In the genomic region with DNA sequence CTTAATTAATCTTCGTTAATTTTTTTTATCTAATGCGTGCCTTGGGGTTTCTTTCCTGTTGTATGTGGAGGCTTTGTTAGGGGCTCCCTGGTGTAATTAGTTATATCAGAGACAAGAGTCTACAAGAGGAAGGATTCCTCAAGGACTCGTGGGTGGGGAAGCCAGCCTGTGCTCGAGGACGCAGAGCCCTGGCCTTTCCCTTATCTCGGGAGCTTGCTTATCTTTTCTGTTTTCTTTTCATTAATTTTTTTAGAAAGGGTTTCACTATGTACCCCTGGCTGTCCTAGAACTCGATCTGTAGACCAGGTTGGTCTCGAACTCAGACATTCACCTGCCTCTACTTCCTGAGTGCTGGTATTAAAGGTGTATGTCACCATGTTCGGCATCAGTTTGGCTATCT, we compare ENCODE assay signal across 29 mouse cellular contexts. TPM values are rescaled to one million over a fixed set of nuclear protein-coding genes. Genes with fewer than 3 reads are reported as not detected.
DNase-seq lines count a peak whose midpoint lies in the region; ATAC-seq lines count a peak whose summit lies in the region.
"Had no signal": no experiment of that assay in that cellular context is flagged by ENCODE, and none has a peak within 500 bp of the region (broad histone marks: within the 10 kb centered on the region; RNA-seq: fewer than 3 reads in every experiment).

No protein-coding gene starts in this region.

- peak overlapping the region; percentile 46 for H3K4me2 ChIP-seq in liver, embryonic 13.5 days
- H3K4me2 ChIP-seq: embryonic facial prominence, embryonic 15.5 days; forebrain, embryonic 12.5 days; hindbrain, embryonic 14.5 days; intestine, embryonic 15.5 days; midbrain, embryonic 12.5 days had no signal

- H3K27ac ChIP-seq in liver, embryonic 13.5 days, result peak overlapping the region; percentile 93
- H3K27ac ChIP-seq: embryonic facial prominence, embryonic 15.5 days; forebrain, embryonic 12.5 days; hindbrain, embryonic 14.5 days; intestine, embryonic 15.5 days; left cerebral cortex, adult 2 months; midbrain, embryonic 12.5 days had no signal

- H3K27me3 ChIP-seq in liver, embryonic 13.5 days, result peaks cover 10% of the 10 kb centered on the region; the same call in 1 of the 2 replicates
- H3K27me3 ChIP-seq: embryonic facial prominence, embryonic 15.5 days; intestine, embryonic 15.5 days had no signal

- no peaks in the 10 kb centered on the region for H3K9me3 ChIP-seq in liver, embryonic 13.5 days (replicated peaks)
- H3K9me3 ChIP-seq: embryonic facial prominence, embryonic 15.5 days; forebrain, embryonic 12.5 days; intestine, embryonic 15.5 days; midbrain, embryonic 12.5 days had no signal

- WGBS in liver, embryonic 13.5 days (ENCODE audit: insufficient replicate concordance), result 20% methylated on average over 9 of the region's 9 CpGs

- DNase-seq in adrenal gland, postnatal 10 days, result peak; percentile 13
- no peak for DNase-seq in adrenal gland, postnatal 4 days (ENCODE audit: low spot score in 2 of 2)
- DNase-seq in ovary, adult 18-20 months (ENCODE audit: low spot score), result peak; percentile 42
- no peak for DNase-seq in ovary, postnatal 10 days (ENCODE audit: low spot score)
- no peak for DNase-seq in liver, embryonic 13.5 days
- DNase-seq in left cerebral cortex, adult 18-20 months (ENCODE audit: low spot score in 2 of 2), result no peak
- DNase-seq in embryo, embryonic 10 days (ENCODE audit: low spot score), result no peak
- DNase-seq in lung, postnatal 25 days (ENCODE audit: low spot score), result no peak
- DNase-seq: cerebellum, adult 18-20 months; cerebellum, postnatal 25 days; kidney, postnatal 36 days; lung, adult 2 months; lung, postnatal 36 days; right cerebral cortex, adult 18-20 months; thymus, postnatal 4 days had no signal

- ATAC-seq in liver, embryonic 13.5 days (ENCODE audit: low read depth), result peak; percentile 39

- no peaks in the 10 kb centered on the region for H3K36me3 ChIP-seq in liver, embryonic 13.5 days
- H3K36me3 ChIP-seq: embryonic facial prominence, embryonic 15.5 days; forebrain, embryonic 12.5 days; intestine, embryonic 15.5 days; midbrain, embryonic 12.5 days had no signal

- H3K4me1 ChIP-seq in liver, embryonic 13.5 days (replicated peaks), result peaks cover 54% of the 10 kb centered on the region
- H3K4me1 ChIP-seq: embryonic facial prominence, embryonic 15.5 days; forebrain, embryonic 12.5 days; midbrain, embryonic 12.5 days had no signal

- peak overlapping the region; percentile 60 for H3K9ac ChIP-seq in liver, embryonic 13.5 days
- H3K9ac ChIP-seq: embryonic facial prominence, embryonic 15.5 days; forebrain, embryonic 12.5 days; hindbrain, embryonic 14.5 days; intestine, embryonic 15.5 days; midbrain, embryonic 12.5 days had no signal

- H3K4me3 ChIP-seq in liver, embryonic 13.5 days (replicated peaks), result 0 out of 2 replicates have a peak overlapping the region, but pooled peaks have one; percentile 5
- H3K4me3 ChIP-seq: embryonic facial prominence, embryonic 15.5 days; forebrain, embryonic 12.5 days; intestine, embryonic 15.5 days; left cerebral cortex, adult 2 months; midbrain, embryonic 12.5 days had no signal

RNA-seq across cellular contexts. Expression of a gene that starts 5.5 kb away (rescaled TPM):
- 10 to 100 TPM; 29.8 to 33.3 TPM for total RNA-seq in adrenal gland, postnatal 10 days (2021)
- 10 to 100 TPM; 34.6 to 38.6 TPM for total RNA-seq in adrenal gland, postnatal 4 days (2021)
- 9.1 and 12.8 TPM in 2 replicates for polyA plus RNA-seq in liver, embryonic 13.5 days (2015; fragmentation: Nextera tagmentation; extraction: Ambion mirVana)
- total RNA-seq in left cerebral cortex, adult 18-20 months (2021), result 10 to 100 TPM; 46.9 to 47.0 TPM

RNA-seq across cellular contexts. Expression of a gene that starts 7.1 kb away (rescaled TPM):
- under 1 TPM; 0.18 to 0.69 TPM for total RNA-seq in adrenal gland, postnatal 10 days (2021)
- total RNA-seq in adrenal gland, postnatal 4 days (2021), result under 1 TPM; 0.36 to 0.76 TPM
- polyA plus RNA-seq in liver, embryonic 13.5 days (2015; fragmentation: Nextera tagmentation; extraction: Ambion mirVana), result 0.09 TPM in 1 of 2 replicates, not detected in the other
- total RNA-seq in left cerebral cortex, adult 18-20 months (2021), result under 1 TPM; 0.54 to 0.67 TPM
- total RNA-seq: CH12.LX; monocyte, adult 5-6 weeks had no signal
- polyA plus RNA-seq: hindbrain, embryonic 14.5 days; kidney, embryonic 14.5 days; lung, adult 2 months; midbrain, embryonic 12.5 days; neural tube, embryonic 11.5 days had no signal

RNA-seq across cellular contexts. Expression of a gene that starts 11.9 kb away (rescaled TPM):
- 10 to 100 TPM; 17.6 to 30.4 TPM for total RNA-seq in adrenal gland, postnatal 10 days (2021)
- total RNA-seq in adrenal gland, postnatal 4 days (2021), result 10 to 100 TPM; 30.3 to 35.1 TPM
- 16.3 and 18.2 TPM in 2 replicates for polyA plus RNA-seq in liver, embryonic 13.5 days (2015; fragmentation: Nextera tagmentation; extraction: Ambion mirVana)
- total RNA-seq in left cerebral cortex, adult 18-20 months (2021), result 10 to 100 TPM; 28.4 to 34.4 TPM

RNA-seq across cellular contexts. Expression of a gene that starts 34.6 kb away (rescaled TPM):
- total RNA-seq in adrenal gland, postnatal 10 days (2021), result not detected
- total RNA-seq in adrenal gland, postnatal 4 days (2021), result under 1 TPM; 0.20 to 0.25 TPM
- not detected in 2 replicates for polyA plus RNA-seq in liver, embryonic 13.5 days (2015; fragmentation: Nextera tagmentation; extraction: Ambion mirVana)
- total RNA-seq in left cerebral cortex, adult 18-20 months (2021), result not detected
- total RNA-seq: gastrocnemius, adult 8-10 months; heart, postnatal 25 days; monocyte, adult 5-6 weeks had no signal
- polyA plus RNA-seq: forebrain, embryonic 12.5 days; hindbrain, embryonic 14.5 days; kidney, embryonic 14.5 days; limb, embryonic 11.5 days; lung, adult 2 months; midbrain, embryonic 12.5 days; neural tube, embryonic 11.5 days; small intestine, adult 2 months had no signal

RNA-seq across cellular contexts. Expression of a gene that starts 44.3 kb away (rescaled TPM):
- total RNA-seq in adrenal gland, postnatal 10 days (2021), result 10 to 100 TPM; 23.1 to 31.8 TPM
- total RNA-seq in adrenal gland, postnatal 4 days (2021), result 10 to 100 TPM; 25.5 to 26.4 TPM
- 5.2 and 5.6 TPM in 2 replicates for polyA plus RNA-seq in liver, embryonic 13.5 days (2015; fragmentation: Nextera tagmentation; extraction: Ambion mirVana)
- total RNA-seq in left cerebral cortex, adult 18-20 months (2021), result 1 to 10 TPM; 8.9 to 9.4 TPM
- total RNA-seq: CH12.LX; monocyte, adult 5-6 weeks had no signal

Comparison
In these comparisons a context has a peak if more than half of its experiments do, and no peak if none do; other contexts are left out.
1. DNase-seq: peak in adrenal gland, postnatal 10 days (single experiment) and ovary, adult 18-20 months (single experiment); none in adrenal gland, postnatal 4 days (0 of 2), ovary, postnatal 10 days (single experiment), liver, embryonic 13.5 days (single experiment), left cerebral cortex, adult 18-20 months (0 of 2), embryo, embryonic 10 days (single experiment) and lung, postnatal 25 days (single experiment).